Mouse (Mus musculus): Measurements from ENCODE around the gene AA467197. TPM values are rescaled to one million over a fixed set of nuclear protein-coding genes. Genes with fewer than 3 reads are reported as not detected.

The AA467197 gene
- polyA plus RNA-seq, 1 experiment from 2014 or later, result 1.3 TPM

DNA sequence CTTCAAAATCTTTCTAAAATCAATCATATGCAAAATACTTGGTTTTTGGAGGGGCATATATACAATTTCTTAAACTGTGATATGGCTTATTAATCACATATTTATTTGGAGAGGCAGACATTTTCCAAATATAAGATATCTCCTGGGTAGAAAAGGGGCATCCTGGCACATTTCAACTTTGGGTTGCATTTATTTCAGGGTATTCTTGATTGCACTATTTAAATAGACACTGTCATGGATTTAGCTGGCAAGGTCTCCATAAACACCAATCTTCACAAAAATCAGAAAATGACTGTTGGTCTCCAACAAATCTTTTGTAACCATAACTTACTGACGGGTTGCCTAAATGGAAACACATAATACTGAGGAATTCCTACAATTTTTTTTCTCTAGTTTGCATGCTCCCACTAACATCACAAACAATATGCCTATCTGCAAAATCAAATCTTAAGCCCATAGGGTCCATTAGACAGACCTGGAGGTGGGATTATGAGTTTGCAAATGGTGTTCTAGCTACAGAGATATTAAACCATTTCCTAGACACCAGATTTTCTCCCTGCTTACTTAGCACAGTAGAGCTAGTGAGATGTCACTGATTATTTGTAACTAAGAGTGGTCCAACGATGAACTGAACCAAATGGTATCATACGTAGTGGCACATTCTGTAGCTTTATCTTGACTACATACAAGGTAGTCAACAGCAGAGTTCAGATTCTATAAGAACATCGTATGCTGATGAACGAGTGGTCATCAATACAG, 44.8 kb downstream of the AA467197 start:
- 80% methylated on average over 5 of the region's 5 CpGs for WGBS
- no peak overlapping the region for H3K27ac ChIP-seq (ENCODE audit: low read length)
- no peak overlapping the region for H3K4me2 ChIP-seq (replicated peaks; ENCODE audit: low read depth, low read length)
- no peak overlapping the region for H3K9ac ChIP-seq (replicated peaks; ENCODE audit: low read depth)
- H3K9me3 ChIP-seq (ENCODE audit: low read length), result peaks cover 13% of the 10 kb centered on the region
- no peaks in the 10 kb centered on the region for H3K27me3 ChIP-seq (replicated peaks; ENCODE audit: insufficient read depth, low read length)
- TF ChIP-seq EP300 (IDR thresholded peaks at IDR 0.05), result no peak
- no peak for TF ChIP-seq CTCF (IDR thresholded peaks at IDR 0.05)
- DNase-seq (ENCODE audit: low spot score) (no peak), ATAC-seq (peak; percentile 33; the same call in 1 of the 2 replicates)
- H3K36me3 ChIP-seq (ENCODE audit: insufficient read depth, low read length), result no peaks in the 10 kb centered on the region
- no peak overlapping the region for H3K4me3 ChIP-seq (ENCODE audit: low read depth, low read length)
- no peaks in the 10 kb centered on the region for H3K4me1 ChIP-seq (ENCODE audit: insufficient read depth, low read depth, low read length)

DNA sequence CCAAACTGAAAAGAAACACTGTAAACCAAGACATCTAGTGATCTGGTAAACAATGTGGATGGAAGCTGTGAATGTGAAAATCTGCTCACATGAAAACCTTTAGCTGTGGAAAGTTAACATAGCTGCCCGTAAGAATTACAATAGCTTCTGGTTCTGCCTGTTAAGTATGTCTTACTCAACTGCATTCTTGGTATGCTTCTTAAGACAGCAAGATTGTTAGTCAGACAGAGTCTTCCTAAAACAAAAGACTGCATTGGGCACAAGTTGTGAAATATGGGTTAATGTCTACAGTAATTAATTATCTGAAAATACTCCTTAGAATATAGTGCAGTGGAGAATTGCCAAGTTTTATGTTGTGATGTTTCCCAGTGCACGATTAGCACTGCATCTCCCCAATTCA, 45.7 kb downstream of the AA467197 start:
- H3K9ac ChIP-seq (replicated peaks; ENCODE audit: low read depth), result no peak overlapping the region
- H3K27me3 ChIP-seq (replicated peaks; ENCODE audit: insufficient read depth, low read length), result no peaks in the 10 kb centered on the region
- H3K4me3 ChIP-seq (ENCODE audit: low read depth, low read length), result no peak overlapping the region
- TF ChIP-seq EP300 (IDR thresholded peaks at IDR 0.05) (no peak), CTCF (IDR thresholded peaks at IDR 0.05) (no peak)
- H3K4me1 ChIP-seq (ENCODE audit: insufficient read depth, low read depth, low read length), result no peaks in the 10 kb centered on the region
- no peak for DNase-seq (ENCODE audit: low spot score)
- H3K27ac ChIP-seq (ENCODE audit: low read length), result no peak overlapping the region
- no peaks in the 10 kb centered on the region for H3K36me3 ChIP-seq (ENCODE audit: insufficient read depth, low read length)
- WGBS, result 70% methylated on average over 2 of the region's 2 CpGs
- no peak overlapping the region for H3K4me2 ChIP-seq (replicated peaks; ENCODE audit: low read depth, low read length)
- ATAC-seq, result no peak
- peaks cover 13% of the 10 kb centered on the region for H3K9me3 ChIP-seq (ENCODE audit: low read length)

DNA sequence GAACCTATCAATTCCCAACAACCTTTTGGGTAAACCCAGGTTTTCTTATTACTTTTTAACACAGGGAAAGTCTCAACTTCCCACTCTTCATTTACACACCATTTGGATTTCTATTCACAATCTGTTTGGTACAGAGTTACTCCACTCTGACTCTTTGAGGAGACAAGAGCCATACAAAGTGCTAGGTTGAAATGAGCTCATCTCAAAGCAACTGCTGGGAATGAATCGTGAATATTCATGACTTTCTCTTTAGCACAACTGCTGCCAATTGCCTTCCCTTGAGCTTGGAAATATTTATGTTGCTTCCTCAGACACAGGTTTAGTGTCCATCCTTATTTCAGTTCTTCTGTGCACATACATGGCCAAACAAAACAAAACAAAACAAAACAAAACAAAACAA, 46.9 kb downstream of the AA467197 start:
- Histone ChIP-seq H3K36me3 (ENCODE audit: insufficient read depth, low read length) (no peaks in the 10 kb centered on the region), H3K9me3 (ENCODE audit: low read length) (peaks cover 13% of the 10 kb centered on the region), H3K4me3 (ENCODE audit: low read depth, low read length) (no peak overlapping the region), H3K27me3 (replicated peaks; ENCODE audit: insufficient read depth, low read length) (no peaks in the 10 kb centered on the region), H3K4me2 (replicated peaks; ENCODE audit: low read depth, low read length) (no peak overlapping the region), H3K27ac (ENCODE audit: low read length) (no peak overlapping the region), H3K9ac (replicated peaks; ENCODE audit: low read depth) (no peak overlapping the region), H3K4me1 (ENCODE audit: insufficient read depth, low read depth, low read length) (no peaks in the 10 kb centered on the region)
- TF ChIP-seq EP300 (IDR thresholded peaks at IDR 0.05) (no peak), CTCF (IDR thresholded peaks at IDR 0.05) (no peak)
- DNase-seq (ENCODE audit: low spot score) (no peak), ATAC-seq (no peak)
- 94% methylated on average over 1 of the region's 1 CpGs for WGBS

DNA sequence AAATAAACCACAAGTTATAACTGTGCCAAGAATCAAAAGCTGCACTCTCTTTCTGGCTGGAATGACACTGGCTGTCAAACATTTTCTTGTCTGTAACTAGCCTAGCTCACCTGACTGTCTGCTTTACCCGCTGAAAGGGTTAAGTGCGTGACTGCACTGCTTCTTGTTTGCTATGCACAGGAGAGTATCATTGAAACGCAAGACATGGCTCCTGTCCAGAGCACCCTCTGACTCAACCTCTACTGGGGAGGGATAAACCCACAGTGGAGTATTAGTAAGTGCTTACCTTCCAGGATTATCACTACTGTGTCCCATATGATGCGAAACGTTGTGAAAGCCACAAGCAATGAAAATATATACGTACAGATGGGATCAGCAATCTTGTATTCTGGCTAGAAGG, 49.9 kb downstream of the AA467197 start:
- Histone ChIP-seq H3K4me1 (ENCODE audit: insufficient read depth, low read depth, low read length) (no peaks in the 10 kb centered on the region), H3K4me2 (replicated peaks; ENCODE audit: low read depth, low read length) (no peak overlapping the region), H3K27ac (ENCODE audit: low read length) (no peak overlapping the region), H3K36me3 (ENCODE audit: insufficient read depth, low read length) (no peaks in the 10 kb centered on the region), H3K9me3 (ENCODE audit: low read length) (peaks cover 6% of the 10 kb centered on the region), H3K27me3 (replicated peaks; ENCODE audit: insufficient read depth, low read length) (no peaks in the 10 kb centered on the region), H3K4me3 (ENCODE audit: low read depth, low read length) (no peak overlapping the region), H3K9ac (replicated peaks; ENCODE audit: low read depth) (no peak overlapping the region)
- ATAC-seq (peak; percentile 81), DNase-seq (ENCODE audit: low spot score) (peak; percentile 63)
- TF ChIP-seq CTCF (IDR thresholded peaks at IDR 0.05), result no peak
- TF ChIP-seq EP300 (IDR thresholded peaks at IDR 0.05), result peak; percentile 38; the same call in 1 of the 2 replicates
- 57% methylated on average over 6 of the region's 6 CpGs for WGBS

MicroRNAs within 50 kb of the gene (microRNA counts, 519-probe panel; counts per million panel counts)
- microRNA mmu-miR-147, result not detected

Small RNA genes within 50 kb of the gene (microRNA-seq; reads per million reads assigned to microRNA genes)
- gene Mir147, result 10.0 reads per million, percentile 22 among the genes with 10 or more reads in this experiment

Other genes starting within 250 kb of the AA467197 start
- gene Slc28a2, start 210.5 kb upstream of the AA467197 start, polyA plus RNA-seq (2015; fragmentation: Nextera tagmentation; extraction: Ambion mirVana), result 0.10 and 0.17 TPM in 2 replicates
- not detected in 2 replicates for gene Gm14085, start 152.0 kb upstream of the AA467197 start, polyA plus RNA-seq (2015; fragmentation: Nextera tagmentation; extraction: Ambion mirVana)
- 3.0 and 3.7 TPM in 2 replicates for gene Gatm, start 25.7 kb upstream of the AA467197 start, polyA plus RNA-seq (2015; fragmentation: Nextera tagmentation; extraction: Ambion mirVana)
- 5.0 and 5.8 TPM in 2 replicates for gene Slc30a4, start 65.7 kb downstream of the AA467197 start, polyA plus RNA-seq (2015; fragmentation: Nextera tagmentation; extraction: Ambion mirVana)
- 29.8 and 30.6 TPM in 2 replicates for gene Bloc1s6, start 101.5 kb downstream of the AA467197 start, polyA plus RNA-seq (2015; fragmentation: Nextera tagmentation; extraction: Ambion mirVana)
- 29.2 and 30.5 TPM in 2 replicates for gene Sqor, start 128.3 kb downstream of the AA467197 start, polyA plus RNA-seq (2015; fragmentation: Nextera tagmentation; extraction: Ambion mirVana)

Measured in lung, postnatal 0 days (tissue).